Mouse (Mus musculus): Measurements from ENCODE around the gene Krcc1. TPM values are rescaled to one million over a fixed set of nuclear protein-coding genes. Genes with fewer than 3 reads are reported as not detected.

Krcc1 gene
- total and polyA plus RNA-seq, 3 experiments: 25.8 to 31.6 TPM; not detected in 1

- TF ChIP-seq USF2 (IDR thresholded peaks at IDR 0.05; ENCODE audit: borderline replicate concordance in 1 of 2, insufficient read depth in 1 of 2, low read depth in 1 of 2, low read length in 2 of 2) (no peak), CHD2 (IDR thresholded peaks at IDR 0.05; ENCODE audit: low read length) (no peak), ETS1 (IDR thresholded peaks at IDR 0.05; ENCODE audit: low read depth, low read length) (no peak)
These were observed 21.9 kb upstream of the Krcc1 start (continued) for GRCm38 (mm10) chr6:71249615-71250014.

GRCm38 (mm10) chr6:71250951-71251350 is 20.5 kb upstream of the Krcc1 start:
- H3K36me3 ChIP-seq (ENCODE audit: control insufficient read depth in 1 of 2, insufficient read depth in 2 of 2, low read length in 2 of 2): no peaks in the 10 kb centered on the region
- H3K9me3 ChIP-seq (replicated peaks; ENCODE audit: insufficient read depth, low read length): no peaks in the 10 kb centered on the region
- H3K4me3 ChIP-seq (ENCODE audit: control insufficient read depth in 1 of 2, insufficient read depth in 1 of 2, low read depth in 2 of 2, low read length in 2 of 2): no peak overlapping the region
- no peaks in the 10 kb centered on the region for H3K4me1 ChIP-seq (ENCODE audit: control insufficient read depth in 1 of 2, insufficient read depth in 2 of 2, low read length in 2 of 2)
- H3K27me3 ChIP-seq (ENCODE audit: control insufficient read depth in 1 of 2, insufficient read depth in 2 of 2, low read length in 2 of 2): no peaks in the 10 kb centered on the region
- no peak for TF ChIP-seq POLR2AphosphoS2 (IDR thresholded peaks at IDR 0.05; ENCODE audit: low read length)
- no peak for TF ChIP-seq USF2 (IDR thresholded peaks at IDR 0.05; ENCODE audit: borderline replicate concordance in 1 of 2, insufficient read depth in 1 of 2, low read depth in 1 of 2, low read length in 2 of 2)
- no peak for TF ChIP-seq MXI1 (IDR thresholded peaks at IDR 0.05; ENCODE audit: low read depth, low read length)
- no peak for TF ChIP-seq CHD2 (IDR thresholded peaks at IDR 0.05; ENCODE audit: low read length)
- TF ChIP-seq MYC (IDR thresholded peaks at IDR 0.05; ENCODE audit: low read depth, low read length): no peak
- TF ChIP-seq USF1 (IDR thresholded peaks at IDR 0.05; ENCODE audit: low read depth, low read length): no peak
- TF ChIP-seq TAL1 (IDR thresholded peaks at IDR 0.05; ENCODE audit: low read length): no peak
- no peak for TF ChIP-seq ZKSCAN1 (IDR thresholded peaks at IDR 0.05; ENCODE audit: low read depth, low read length)
- TF ChIP-seq GATA1 (IDR thresholded peaks at IDR 0.05; ENCODE audit: low read depth, low read length): no peak
- TF ChIP-seq GABPA (IDR thresholded peaks at IDR 0.05; ENCODE audit: low read depth, low read length): no peak
- no peak for TF ChIP-seq BHLHE40 (IDR thresholded peaks at IDR 0.05; ENCODE audit: borderline replicate concordance, low read depth, low read length)
- TF ChIP-seq KAT2A (conservative IDR thresholded peaks at IDR 0.05; ENCODE audit: low read depth, low read length): no peak
- no peak overlapping the region for H3K9ac ChIP-seq (ENCODE audit: control insufficient read depth, low read depth, low read length, poor library complexity, severe bottlenecking)
- no peak overlapping the region for H3K27ac ChIP-seq (ENCODE audit: control insufficient read depth, low read depth, low read length)
- DNase-seq (ENCODE audit: low read depth, low spot score): no peak
- H3K79me2 ChIP-seq (ENCODE audit: control insufficient read depth, insufficient read depth, low read length, poor library complexity): no peaks in the 10 kb centered on the region

- H3K4me3 ChIP-seq (ENCODE audit: control insufficient read depth in 1 of 2, insufficient read depth in 1 of 2, low read depth in 2 of 2, low read length in 2 of 2): no peak overlapping the region
- no peaks in the 10 kb centered on the region for H3K79me2 ChIP-seq (ENCODE audit: control insufficient read depth, insufficient read depth, low read length, poor library complexity)
- peaks cover 6 to 10% of the 10 kb centered on the region in 2 experiments for H3K4me1 ChIP-seq (ENCODE audit: control insufficient read depth in 1 of 2, insufficient read depth in 2 of 2, low read length in 2 of 2)
- H3K27ac ChIP-seq (ENCODE audit: control insufficient read depth, low read depth, low read length): no peak overlapping the region
- peaks cover 0 to 8% of the 10 kb centered on the region in 2 experiments; a peak in 2 of 4 replicates for H3K36me3 ChIP-seq (ENCODE audit: control insufficient read depth in 1 of 2, insufficient read depth in 2 of 2, low read length in 2 of 2)
- H3K9ac ChIP-seq (ENCODE audit: control insufficient read depth, low read depth, low read length, poor library complexity, severe bottlenecking): no peak overlapping the region
- no peak for DNase-seq (ENCODE audit: low read depth, low spot score)
- H3K27me3 ChIP-seq (ENCODE audit: control insufficient read depth in 1 of 2, insufficient read depth in 2 of 2, low read length in 2 of 2): no peaks in the 10 kb centered on the region
- H3K9me3 ChIP-seq (replicated peaks; ENCODE audit: insufficient read depth, low read length): no peaks in the 10 kb centered on the region
- TF ChIP-seq MXI1 (IDR thresholded peaks at IDR 0.05; ENCODE audit: low read depth, low read length) (no peak), ZKSCAN1 (IDR thresholded peaks at IDR 0.05; ENCODE audit: low read depth, low read length) (no peak), SMC3 (IDR thresholded peaks at IDR 0.05; ENCODE audit: low read depth, low read length) (no peak), POLR2AphosphoS5 (IDR thresholded peaks at IDR 0.05; ENCODE audit: borderline replicate concordance, low read depth, low read length) (no peak), POLR2AphosphoS2 (IDR thresholded peaks at IDR 0.05; ENCODE audit: low read length) (no peak), MEF2A (IDR thresholded peaks at IDR 0.05; ENCODE audit: extremely low read depth, insufficient replicate concordance, low read depth, low read length, poor library complexity, severe bottlenecking) (no peak), NELFE (IDR thresholded peaks at IDR 0.05; ENCODE audit: low read depth, low read length) (no peak), RCOR1 (IDR thresholded peaks at IDR 0.05; ENCODE audit: low read depth, low read length) (no peak)
These were observed 17.0 kb upstream of the Krcc1 start for GRCm38 (mm10) chr6:71254456-71254855.
